1 mouse cellular context compared by ENCODE assay signal in the genomic region with DNA sequence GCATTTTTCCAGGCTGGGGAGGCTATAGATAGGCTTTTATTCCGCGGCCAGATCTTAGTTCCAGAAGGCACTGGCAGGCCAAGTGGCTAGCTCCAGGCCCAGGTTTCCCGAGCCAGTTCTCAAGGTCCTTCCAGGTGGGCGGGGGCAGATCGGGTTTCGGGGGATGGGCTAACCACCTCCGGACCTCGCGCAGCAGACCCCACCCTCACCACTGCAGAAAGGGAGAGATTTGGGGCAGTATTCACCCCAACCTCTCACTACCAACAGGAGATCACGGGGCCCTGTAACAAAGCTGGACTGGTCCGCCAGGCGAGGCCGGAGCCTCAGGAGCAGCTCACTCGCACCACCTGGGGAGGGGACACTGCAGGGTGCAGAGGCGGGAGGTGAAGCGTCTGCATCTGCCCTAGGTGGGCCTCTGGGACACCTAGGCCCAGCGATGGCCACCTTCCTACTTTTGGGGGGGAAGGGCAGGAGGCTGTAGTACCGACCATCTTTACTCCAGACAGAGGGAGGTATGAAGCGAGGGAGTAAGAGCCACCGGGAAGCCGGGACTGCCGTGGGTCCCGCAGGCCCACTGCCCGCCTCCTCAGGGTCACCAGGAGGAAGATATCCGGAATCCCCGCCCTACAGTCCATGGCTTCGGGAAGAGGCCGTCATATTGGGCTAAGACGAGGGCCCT.
A peak's percentile ranks its signal among the peaks of the same experiment; 100 is the strongest.
TF ChIP-seq lines count a peak whose summit lies in the region.

No protein-coding gene starts in this region.

TF ChIP-seq in CH12.LX, 34 proteins besides CTCF, POLR2A, EP300 and RAD21 (continued from another document):
- no peak for TF ChIP-seq MEF2A (IDR thresholded peaks at IDR 0.05; ENCODE audit: borderline replicate concordance, low read depth, low read length)
- no peak for TF ChIP-seq KAT2A (IDR thresholded peaks at IDR 0.05; ENCODE audit: insufficient replicate concordance, low read length)
- TF ChIP-seq MYC (IDR thresholded peaks at IDR 0.05; ENCODE audit: low read depth, low read length): no peak
- no peak for TF ChIP-seq TBP (conservative IDR thresholded peaks at IDR 0.05; ENCODE audit: low read depth, low read length)
- 0 out of 2 replicates have a peak, but pooled peaks have one; percentile 16 for TF ChIP-seq RCOR1 (conservative IDR thresholded peaks at IDR 0.05; ENCODE audit: low read depth, low read length)
- peak; percentile 1; the same call in 1 of the 2 replicates for TF ChIP-seq SIN3A (IDR thresholded peaks at IDR 0.05; ENCODE audit: low read length)
TF ChIP-seq in CH12.LX: peak in this region for 2.
